Mouse (Mus musculus) neural tube, embryonic 13.5 days (tissue): ENCODE data around the gene Gjb2. TPM values are rescaled to one million over a fixed set of nuclear protein-coding genes. Genes with fewer than 3 reads are reported as not detected.
"Not testable (repeated sequence)": the region's sequence is repeated elsewhere in the genome, so short reads cannot be mapped to it uniquely, and the experiment has no call there.

Source experiments
- ATAC-seq: fragments of 200-750 bp; cut with Nextera tagmentation; 2 replicates; pipeline ENCODE4 v1.8.0; 2017; ENCODE audit warnings: low read depth, mild to moderate bottlenecking, moderate TSS enrichment, moderate library complexity
- H3K27ac ChIP-seq: fragments of 300-500 bp; sonication (generic); replicated peaks from 2 replicates; pipeline ENCODE4 v1.5.1; 2015; ENCODE audit warnings: moderate library complexity, mild to moderate bottlenecking, inconsistent platforms
- H3K27me3 ChIP-seq: fragments of 300-500 bp; sonication (generic); 2 replicates; pipeline ENCODE4 v1.6.1; 2015; ENCODE audit warnings: mild to moderate bottlenecking, inconsistent platforms
- H3K36me3 ChIP-seq: fragments of 300-500 bp; sonication (generic); 2 replicates; pipeline ENCODE4 v1.6.1; 2015; ENCODE audit warnings: mild to moderate bottlenecking, inconsistent platforms
- H3K4me1 ChIP-seq: fragments of 300-500 bp; sonication (generic); replicated peaks from 2 replicates; pipeline ENCODE4 v1.6.1; 2015; ENCODE audit warnings: inconsistent platforms
- H3K4me2 ChIP-seq: fragments of 300-500 bp; sonication (generic); 2 replicates; pipeline ENCODE4 v1.6.1; 2015; ENCODE audit warnings: inconsistent platforms, mild to moderate bottlenecking, moderate library complexity
- H3K4me3 ChIP-seq: fragments of 300-500 bp; sonication (generic); 2 replicates; pipeline ENCODE4 v1.5.1; 2015; ENCODE audit warnings: mild to moderate bottlenecking, inconsistent platforms
- H3K9ac ChIP-seq: fragments of 300-500 bp; sonication (generic); 2 replicates; pipeline ENCODE4 v1.6.1; 2015; ENCODE audit warnings: moderate library complexity, mild to moderate bottlenecking, inconsistent platforms
- H3K9me3 ChIP-seq: fragments of 300-500 bp; sonication (generic); 2 replicates; pipeline ENCODE4 v1.6.1; 2016; ENCODE audit warnings: inconsistent platforms
- WGBS: fragments of 180-500 bp; shearing (Covaris S2); methylation state at CpG from one replicate; pipeline ENCODE4 v1.1.7; 2015; 5-methylcytosine and 5-hydroxymethylcytosine counted together
- polyA plus RNA-seq: library from polyadenylated mRNA; unstranded; fragments of >200 nt; fragmentation: Nextera tagmentation; extraction: Ambion mirVana; gene quantifications from 2 replicates; pipeline ENCODE4 v1.2.1, GENCODE M21; 2015

The Gjb2 gene
- polyA plus RNA-seq, 1 experiment from 2014 or later: 19.8 TPM

DNA sequence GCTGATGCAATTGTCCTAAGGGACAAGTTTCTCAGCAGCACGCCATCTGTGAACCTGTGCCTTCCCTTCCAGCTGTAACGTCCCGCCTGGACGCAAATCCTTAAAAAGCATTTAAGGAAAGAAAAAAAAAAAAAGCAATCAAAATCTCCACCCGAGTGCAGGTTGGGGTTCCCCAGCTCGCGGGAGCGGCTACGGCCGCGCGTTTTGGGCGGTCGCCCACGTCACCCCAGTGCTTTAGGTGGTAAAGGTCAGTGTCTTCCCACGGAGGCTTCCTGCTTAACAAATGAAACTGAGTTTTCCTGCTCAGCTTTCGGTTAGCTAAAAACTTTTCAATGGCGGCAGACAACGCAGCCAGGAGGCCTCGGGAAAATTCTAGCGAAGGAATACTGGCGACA, 794 bp downstream of the Gjb2 start:
- ATAC-seq: no peak
- Histone ChIP-seq H3K9ac (peak overlapping the region; percentile 69), H3K4me2 (peak overlapping the region; percentile 100), H3K27me3 (peaks cover 69% of the 10 kb centered on the region), H3K36me3 (no peaks in the 10 kb centered on the region), H3K9me3 (no peaks in the 10 kb centered on the region), H3K4me3 (peak overlapping the region; percentile 56), H3K27ac (no peak overlapping the region), H3K4me1 (peaks cover 23% of the 10 kb centered on the region)
- WGBS: 2% methylated on average over 22 of the region's 22 CpGs

DNA sequence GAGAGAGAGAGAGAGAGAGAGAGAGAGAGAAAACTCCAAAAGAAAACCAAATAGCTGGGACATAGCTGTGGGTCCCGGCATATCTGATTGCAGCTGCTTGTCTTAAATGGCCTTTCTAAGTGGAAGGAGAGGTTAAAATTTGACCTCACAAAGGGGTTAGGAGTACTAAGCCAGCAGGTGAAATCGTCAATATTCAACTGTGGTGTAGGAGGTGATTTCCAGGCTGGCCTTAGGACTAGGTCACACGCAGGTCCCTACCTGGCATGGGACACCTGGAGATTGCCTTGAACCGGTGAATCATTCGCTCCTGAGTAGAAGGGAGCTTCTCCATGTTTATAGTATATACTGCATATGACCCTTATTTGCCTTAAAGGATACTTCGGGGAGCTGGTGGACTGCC, 1.4 kb downstream of the Gjb2 start:
- peak overlapping the region; percentile 56; the same call in 1 of the 2 replicates for H3K4me3 ChIP-seq
- peaks cover 23% of the 10 kb centered on the region for H3K4me1 ChIP-seq
- no peaks in the 10 kb centered on the region for H3K9me3 ChIP-seq
- no peak for ATAC-seq
- 59% methylated on average over 6 of the region's 6 CpGs for WGBS
- peak overlapping the region; percentile 100 for H3K4me2 ChIP-seq
- H3K36me3 ChIP-seq: no peaks in the 10 kb centered on the region
- no peak overlapping the region for H3K27ac ChIP-seq
- no peak overlapping the region for H3K9ac ChIP-seq
- H3K27me3 ChIP-seq: peaks cover 66% of the 10 kb centered on the region

DNA sequence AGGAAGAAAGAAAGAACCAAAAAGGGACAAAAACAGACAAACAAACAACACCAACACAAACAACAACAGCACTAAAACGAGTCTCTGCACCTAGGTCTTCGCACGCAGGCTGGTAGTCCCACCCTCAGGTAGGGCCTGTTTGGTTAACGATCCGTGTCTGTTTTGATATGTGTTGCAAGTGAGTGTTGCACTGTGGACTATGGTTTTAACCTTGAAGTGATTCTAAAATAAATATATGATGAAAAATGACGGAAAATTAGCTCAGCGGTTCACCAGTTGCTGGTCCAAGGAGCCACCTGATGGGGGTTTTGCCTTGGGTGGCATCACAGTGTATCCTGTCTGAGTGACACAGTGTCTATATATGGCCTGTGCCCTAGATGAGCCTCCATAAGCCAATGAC, 2.9 kb downstream of the Gjb2 start:
- Histone ChIP-seq H3K4me3 (no peak overlapping the region), H3K9me3 (no peaks in the 10 kb centered on the region), H3K36me3 (no peaks in the 10 kb centered on the region), H3K9ac (no peak overlapping the region), H3K4me2 (no peak overlapping the region), H3K27me3 (peaks cover 51% of the 10 kb centered on the region), H3K4me1 (peaks cover 23% of the 10 kb centered on the region), H3K27ac (no peak overlapping the region)
- ATAC-seq: no peak
- WGBS: 90% methylated on average over 7 of the region's 7 CpGs

DNA sequence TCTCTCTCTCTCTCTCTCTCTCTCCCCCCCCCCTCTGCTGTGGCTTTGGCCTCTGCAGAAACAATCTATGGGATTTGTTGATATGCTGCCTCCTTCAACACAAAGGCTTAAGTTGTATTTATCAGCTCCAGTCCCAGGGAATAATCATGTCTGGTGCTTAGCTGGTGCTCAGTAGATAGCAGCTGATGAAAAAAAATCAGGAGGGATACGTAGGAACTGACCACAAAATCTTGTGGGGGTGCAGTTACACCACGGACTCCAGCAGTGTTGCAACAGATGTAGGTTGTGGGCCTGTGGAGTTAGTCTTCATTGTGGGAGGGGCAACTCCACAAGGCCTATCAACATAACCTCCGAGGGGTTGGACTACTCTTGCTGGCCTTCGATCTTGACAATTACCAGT, 8.6 kb downstream of the Gjb2 start:
- no peak overlapping the region for H3K4me3 ChIP-seq
- 69% methylated on average over 4 of the region's 4 CpGs for WGBS
- no peak overlapping the region for H3K9ac ChIP-seq
- H3K4me2 ChIP-seq: no peak overlapping the region
- no peak overlapping the region for H3K27ac ChIP-seq
- 0 out of 2 replicates have a peak, but pooled peaks cover 3% of the 10 kb centered on the region for H3K4me1 ChIP-seq
- no peaks in the 10 kb centered on the region for H3K27me3 ChIP-seq
- H3K36me3 ChIP-seq: no peaks in the 10 kb centered on the region
- ATAC-seq: no peak
- no peaks in the 10 kb centered on the region for H3K9me3 ChIP-seq

DNA sequence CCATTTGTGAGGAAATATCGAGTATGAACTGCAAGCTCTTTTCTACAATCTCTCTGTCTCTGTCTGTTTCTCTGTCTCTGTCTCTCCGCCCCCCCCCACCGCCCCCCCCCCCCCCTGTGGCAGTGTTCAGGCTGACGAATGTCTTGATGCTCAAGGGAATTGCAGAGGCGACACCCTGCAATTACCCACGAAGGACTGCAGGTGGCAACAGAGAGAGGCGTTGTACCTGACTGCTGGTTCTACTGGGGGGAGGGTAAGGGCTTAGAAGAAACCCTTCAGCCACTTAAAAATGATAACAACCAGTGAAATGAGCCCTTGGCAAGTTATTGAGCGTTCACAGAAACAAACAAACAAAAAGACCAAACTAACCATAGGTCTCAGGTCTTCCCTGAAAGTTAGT, 11.5 kb downstream of the Gjb2 start:
- no peak overlapping the region for H3K4me3 ChIP-seq
- no peaks in the 10 kb centered on the region for H3K36me3 ChIP-seq
- no peak overlapping the region for H3K4me2 ChIP-seq
- ATAC-seq: no peak
- WGBS: 12% methylated on average over 8 of the region's 8 CpGs
- no peak overlapping the region for H3K9ac ChIP-seq
- no peak overlapping the region for H3K27ac ChIP-seq
- H3K4me1 ChIP-seq: no peaks in the 10 kb centered on the region
- no peaks in the 10 kb centered on the region for H3K9me3 ChIP-seq
- no peaks in the 10 kb centered on the region for H3K27me3 ChIP-seq

DNA sequence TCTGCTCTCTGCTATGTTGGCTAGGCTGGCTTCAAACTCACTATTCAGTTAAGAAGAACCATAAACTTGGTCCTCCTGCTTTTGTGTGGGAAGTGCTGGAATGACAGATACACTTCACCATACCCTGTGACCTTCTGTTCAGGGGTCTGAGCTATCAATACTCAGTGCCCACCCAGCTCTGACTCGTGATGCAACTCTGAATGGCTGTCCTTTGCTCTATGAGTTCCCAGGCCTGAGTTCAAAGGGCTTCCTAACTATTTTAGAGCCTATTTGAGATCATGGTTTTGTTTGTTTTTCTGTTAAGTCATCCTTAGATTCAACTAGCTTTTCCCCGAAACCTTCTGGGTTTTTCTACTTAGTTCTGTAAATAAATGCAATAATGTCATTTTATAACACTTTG, 14.5 kb downstream of the Gjb2 start:
- ATAC-seq: no peak
- WGBS: 53% methylated on average over 2 of the region's 2 CpGs
- Histone ChIP-seq H3K9ac (no peak overlapping the region), H3K4me2 (no peak overlapping the region), H3K27ac (no peak overlapping the region), H3K4me1 (no peaks in the 10 kb centered on the region), H3K36me3 (no peaks in the 10 kb centered on the region), H3K4me3 (no peak overlapping the region), H3K9me3 (no peaks in the 10 kb centered on the region), H3K27me3 (no peaks in the 10 kb centered on the region)

DNA sequence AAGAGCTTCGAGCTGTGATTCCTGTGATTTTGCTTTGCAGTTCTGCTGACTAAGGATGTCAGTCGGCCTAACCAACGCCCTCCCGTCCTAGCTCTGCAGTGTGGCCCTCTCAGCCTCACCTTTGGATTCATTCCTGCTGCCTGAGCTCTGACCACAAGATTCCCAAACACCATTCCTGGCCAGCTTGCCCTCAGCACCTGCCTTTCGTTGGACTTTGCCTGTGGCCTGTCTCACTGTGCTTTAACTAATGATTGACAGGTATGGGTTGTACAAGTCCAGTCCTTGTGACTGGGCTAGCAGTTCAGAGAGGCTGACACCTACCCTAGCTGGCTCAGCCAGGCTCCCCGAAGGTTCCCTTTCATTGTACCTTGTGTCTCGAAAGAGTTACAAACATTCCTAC, 15.4 kb downstream of the Gjb2 start:
- H3K27ac ChIP-seq: no peak overlapping the region
- ATAC-seq: no peak
- no peak overlapping the region for H3K9ac ChIP-seq
- no peak overlapping the region for H3K4me3 ChIP-seq
- H3K36me3 ChIP-seq: no peaks in the 10 kb centered on the region
- WGBS: 87% methylated on average over 7 of the region's 7 CpGs
- H3K27me3 ChIP-seq: no peaks in the 10 kb centered on the region
- no peaks in the 10 kb centered on the region for H3K9me3 ChIP-seq
- no peak overlapping the region for H3K4me2 ChIP-seq
- no peaks in the 10 kb centered on the region for H3K4me1 ChIP-seq

DNA sequence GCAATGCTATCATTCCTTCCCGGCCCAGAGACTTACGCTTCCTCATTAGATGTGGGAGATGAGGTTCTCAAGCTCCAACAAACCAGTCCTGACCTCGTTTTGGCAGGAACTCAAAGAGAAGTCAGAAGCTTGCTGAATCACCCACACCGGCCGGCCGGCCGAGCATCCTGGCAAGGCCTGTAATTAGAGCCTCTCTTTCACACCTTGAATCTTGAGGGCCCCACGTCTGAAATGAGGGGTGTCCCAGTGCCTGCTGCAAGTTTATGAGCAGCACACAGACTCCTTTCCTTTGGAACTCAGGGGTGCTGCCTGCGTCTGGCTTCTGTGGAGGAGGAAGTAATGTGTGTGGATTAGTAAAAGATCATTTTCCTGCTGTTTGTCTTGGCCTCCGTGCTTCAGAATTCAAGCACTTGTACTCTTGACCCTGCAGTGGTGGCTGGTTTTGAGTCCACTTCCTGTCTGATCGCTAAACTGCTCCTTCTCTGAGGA, 20.3 kb downstream of the Gjb2 start:
- H3K27ac ChIP-seq: no peak overlapping the region
- no peaks in the 10 kb centered on the region for H3K9me3 ChIP-seq
- no peak overlapping the region for H3K9ac ChIP-seq
- 73% methylated on average over 11 of the region's 11 CpGs for WGBS
- no peak overlapping the region for H3K4me2 ChIP-seq
- no peak overlapping the region for H3K4me3 ChIP-seq
- H3K36me3 ChIP-seq: no peaks in the 10 kb centered on the region
- no peaks in the 10 kb centered on the region for H3K27me3 ChIP-seq
- H3K4me1 ChIP-seq: no peaks in the 10 kb centered on the region
- ATAC-seq: no peak

DNA sequence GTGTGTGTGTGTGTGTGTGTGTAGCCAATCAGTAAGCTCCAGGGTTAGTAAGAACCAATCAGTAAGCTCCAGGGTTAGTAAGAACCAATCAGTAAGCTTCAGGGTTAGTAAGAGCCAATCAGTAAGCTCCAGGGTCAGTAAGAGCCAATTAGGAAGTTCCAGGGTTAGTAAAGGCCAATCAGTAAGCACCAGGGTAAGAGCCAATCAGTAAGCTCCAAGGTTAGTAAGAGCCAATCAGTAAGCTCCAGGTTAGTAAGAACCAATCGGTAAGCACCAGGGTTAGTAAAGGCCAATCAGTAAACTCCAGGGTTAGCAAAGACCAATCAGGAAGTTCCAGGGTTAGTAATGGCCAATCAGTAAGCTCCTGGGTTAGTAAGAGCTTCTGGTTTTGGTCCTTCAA, 21.6 kb downstream of the Gjb2 start:
- no peak for ATAC-seq
- H3K4me2 ChIP-seq: no peak overlapping the region
- no peaks in the 10 kb centered on the region for H3K36me3 ChIP-seq
- WGBS: 97% methylated on average over 1 of the region's 1 CpGs
- no peaks in the 10 kb centered on the region for H3K27me3 ChIP-seq
- H3K27ac ChIP-seq: no peak overlapping the region
- H3K9me3 ChIP-seq: no peaks in the 10 kb centered on the region
- H3K4me3 ChIP-seq: no peak overlapping the region
- H3K9ac ChIP-seq: no peak overlapping the region
- no peaks in the 10 kb centered on the region for H3K4me1 ChIP-seq

DNA sequence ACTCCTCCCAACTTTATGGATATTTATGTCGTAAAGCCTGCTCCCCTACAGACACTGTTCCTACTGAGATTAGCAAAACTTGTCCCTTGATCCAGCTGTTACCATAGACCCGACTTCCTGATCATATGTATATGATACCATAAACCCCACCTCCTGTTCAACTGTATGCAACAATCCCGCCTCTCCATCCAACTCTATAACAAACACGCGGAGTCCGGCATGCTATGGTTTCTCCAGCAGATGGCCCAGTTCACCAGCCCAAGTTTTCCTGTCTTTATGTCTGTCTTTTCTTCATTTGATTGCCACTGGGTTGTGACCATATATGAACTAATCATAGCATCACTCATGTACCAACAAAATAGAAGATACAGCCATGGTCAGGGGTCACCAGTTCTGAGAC, 29.0 kb downstream of the Gjb2 start:
- Histone ChIP-seq H3K27ac (no peak overlapping the region), H3K4me1 (no peaks in the 10 kb centered on the region), H3K4me2 (no peak overlapping the region), H3K27me3 (no peaks in the 10 kb centered on the region), H3K36me3 (no peaks in the 10 kb centered on the region), H3K4me3 (no peak overlapping the region), H3K9me3 (no peaks in the 10 kb centered on the region), H3K9ac (no peak overlapping the region)
- whole genome bisulfite sequencing: 80% methylated on average over 6 of the region's 6 CpGs
- ATAC-seq: no peak

DNA sequence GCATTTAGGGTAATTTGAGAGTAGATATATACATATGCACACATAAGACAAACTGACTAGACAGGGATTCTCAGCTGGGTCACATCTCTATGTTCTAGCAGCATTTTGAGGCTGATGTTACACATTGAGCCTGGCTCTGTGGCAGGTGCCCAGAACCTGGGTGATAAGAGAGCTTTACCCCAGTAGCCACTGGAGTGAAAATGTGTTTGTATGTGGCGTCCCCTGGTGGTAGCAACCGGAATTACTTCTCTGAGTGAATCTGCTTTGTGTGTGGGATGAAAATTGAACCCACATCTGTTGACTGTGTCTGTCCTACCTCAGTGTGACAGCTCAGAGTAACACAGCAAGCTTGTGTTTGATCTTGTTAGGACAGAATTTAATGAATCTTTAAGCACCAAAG, 34.6 kb downstream of the Gjb2 start:
- not testable (repeated sequence) for H3K36me3 ChIP-seq, ATAC-seq, H3K4me1 ChIP-seq, H3K4me3 ChIP-seq, H3K9ac ChIP-seq, H3K4me2 ChIP-seq, H3K9me3 ChIP-seq, H3K27ac ChIP-seq, H3K27me3 ChIP-seq
- WGBS: 2% methylated on average over 2 of the region's 2 CpGs

DNA sequence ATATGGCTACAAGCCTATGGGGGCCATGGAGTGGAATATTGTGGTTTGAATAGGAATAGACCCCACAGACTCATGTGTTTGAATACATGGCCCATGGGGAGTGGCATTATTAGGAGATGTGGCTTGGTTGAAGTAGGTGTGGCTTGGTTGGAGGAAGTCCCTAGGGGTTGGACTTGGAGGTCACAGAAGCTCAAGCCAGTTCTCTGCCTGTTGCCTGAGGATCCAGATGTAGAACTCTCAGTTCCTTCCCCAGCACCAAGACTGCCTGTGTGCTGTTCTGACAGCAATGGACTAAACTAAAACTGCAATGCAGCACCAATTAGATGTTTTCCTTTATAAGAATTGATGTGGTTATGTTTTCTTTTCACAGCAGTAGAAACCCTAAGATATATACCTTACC, 38.4 kb downstream of the Gjb2 start:
- no peaks in the 10 kb centered on the region for H3K9me3 ChIP-seq
- no peak for ATAC-seq
- no peaks in the 10 kb centered on the region for H3K36me3 ChIP-seq
- H3K27ac ChIP-seq: no peak overlapping the region
- H3K9ac ChIP-seq: no peak overlapping the region
- no peak overlapping the region for H3K4me3 ChIP-seq
- H3K27me3 ChIP-seq: no peaks in the 10 kb centered on the region
- no peaks in the 10 kb centered on the region for H3K4me1 ChIP-seq
- no peak overlapping the region for H3K4me2 ChIP-seq

DNA sequence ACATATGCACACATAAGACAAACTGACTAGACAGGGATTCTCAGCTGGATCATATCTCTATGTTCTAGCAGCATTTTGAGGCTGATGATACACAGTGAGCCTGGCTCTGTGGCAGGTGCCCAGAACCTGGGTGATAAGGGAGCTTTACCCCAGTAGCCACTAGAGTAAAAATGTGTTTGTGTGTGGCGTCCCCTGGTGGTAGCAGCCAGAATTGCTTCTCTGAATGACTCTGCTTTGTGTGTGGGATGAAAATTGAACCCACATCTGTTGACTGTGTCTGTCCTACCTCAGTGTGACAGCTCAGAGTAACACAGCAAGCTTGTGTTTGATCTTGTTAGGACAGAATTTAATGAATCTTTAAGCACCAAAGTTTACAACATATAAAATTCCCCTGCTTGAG, 44.5 kb downstream of the Gjb2 start:
- not testable (repeated sequence) for H3K27ac ChIP-seq, H3K9ac ChIP-seq, H3K4me2 ChIP-seq, H3K4me3 ChIP-seq, H3K36me3 ChIP-seq, ATAC-seq, H3K9me3 ChIP-seq
- 0% methylated on average over 1 of the region's 1 CpGs for WGBS
- Histone ChIP-seq H3K27me3 (peaks cover 45% of the 10 kb centered on the region), H3K4me1 (peaks cover 13% of the 10 kb centered on the region)
